Mouse (Mus musculus) embryonic fibroblast, embryonic 13.5 days (primary cell): ENCODE measurements around the gene Cenpu.

ENCODE experiments used
- CTCF ChIP-seq: IDR thresholded peaks from 2 replicates; pipeline ENCODE4 v1.5.1; 2011; ENCODE audit warnings: mild to moderate bottlenecking, control low read depth, low read length, moderate library complexity, borderline replicate concordance; ENCODE audit not compliant: insufficient read depth
- POLR2A ChIP-seq: IDR thresholded peaks from 2 replicates; pipeline ENCODE4 v1.6.1; 2011; ENCODE audit warnings: low read depth, mild to moderate bottlenecking, control low read depth, low read length, moderate library complexity

GRCm38 (mm10) chr8:46509474-46509873, 42.4 kb upstream of the Cenpu start:
- TF ChIP-seq CTCF (no peak), POLR2A (no peak)
